Mouse (Mus musculus): ENCODE measurements around the gene Clcn5. TPM values are rescaled to one million over a fixed set of nuclear protein-coding genes. Genes with fewer than 3 reads are reported as not detected.

The Clcn5 gene
- polyA plus RNA-seq, 1 experiment from 2014 or later, result 23.2 TPM

DNA sequence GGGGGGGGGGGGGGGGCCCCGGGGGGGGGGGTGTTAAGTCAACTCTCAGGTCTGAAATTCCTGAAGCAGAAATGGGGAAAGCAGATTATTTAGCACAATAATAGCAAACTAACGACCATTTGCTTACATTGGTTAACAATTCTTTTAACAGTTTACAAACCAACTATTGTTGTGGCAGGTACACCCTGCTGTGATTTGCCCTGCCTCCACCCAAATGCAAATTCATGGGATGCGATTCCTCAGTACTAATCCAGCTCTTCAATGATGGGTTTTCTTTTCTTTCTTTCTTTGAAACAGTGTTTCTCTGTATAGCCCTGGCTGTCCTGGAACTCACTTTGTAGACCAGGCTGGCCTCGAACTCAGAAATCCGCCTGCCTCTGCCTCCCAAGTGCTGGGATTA lies 12.3 kb downstream of the Clcn5 start:
- H3K9ac ChIP-seq (ENCODE audit: low read length), result no peak overlapping the region
- ATAC-seq (ENCODE audit: insufficient number of reproducible peaks, low FRiP score, low TSS enrichment, low read depth) (no peak), DNase-seq (ENCODE audit: low spot score) (no peak)
- H3K4me1 ChIP-seq (ENCODE audit: control insufficient read depth, insufficient read depth, low read length), result no peaks in the 10 kb centered on the region
- H3K4me3 ChIP-seq (ENCODE audit: low read depth, low read length), result no peak overlapping the region
- H3K4me2 ChIP-seq (ENCODE audit: low read depth, severe bottlenecking), result no peak overlapping the region
- H3K27me3 ChIP-seq (ENCODE audit: control insufficient read depth, insufficient read depth, low read length), result no peaks in the 10 kb centered on the region
- 76% methylated on average over 4 of the region's 5 CpGs for WGBS
- H3K9me3 ChIP-seq (ENCODE audit: control insufficient read depth, low read length), result no peaks in the 10 kb centered on the region
- H3K27ac ChIP-seq (replicated peaks; ENCODE audit: low read depth, low read length), result no peak overlapping the region
- no peaks in the 10 kb centered on the region for H3K36me3 ChIP-seq (ENCODE audit: control insufficient read depth, insufficient read depth, low read length)

- WGBS, result 73% methylated on average over 2 of the region's 2 CpGs
- DNase-seq (ENCODE audit: low spot score) (no peak), ATAC-seq (ENCODE audit: insufficient number of reproducible peaks, low FRiP score, low TSS enrichment, low read depth) (no peak)
- Histone ChIP-seq H3K9ac (ENCODE audit: low read length) (no peak overlapping the region), H3K4me2 (ENCODE audit: low read depth, severe bottlenecking) (no peak overlapping the region), H3K27me3 (ENCODE audit: control insufficient read depth, insufficient read depth, low read length) (no peaks in the 10 kb centered on the region), H3K4me1 (ENCODE audit: control insufficient read depth, insufficient read depth, low read length) (no peaks in the 10 kb centered on the region), H3K36me3 (ENCODE audit: control insufficient read depth, insufficient read depth, low read length) (no peaks in the 10 kb centered on the region), H3K27ac (replicated peaks; ENCODE audit: low read depth, low read length) (no peak overlapping the region), H3K4me3 (ENCODE audit: low read depth, low read length) (no peak overlapping the region), H3K9me3 (ENCODE audit: control insufficient read depth, low read length) (no peaks in the 10 kb centered on the region)
Measured at GRCm38 (mm10) chrX:7292981-7293380, 26.2 kb downstream of the Clcn5 start.

GRCm38 (mm10) chrX:7292151-7292768 lies 26.9 kb downstream of the Clcn5 start:
- H3K27me3 ChIP-seq (ENCODE audit: control insufficient read depth, insufficient read depth, low read length), result no peaks in the 10 kb centered on the region
- H3K9me3 ChIP-seq (ENCODE audit: control insufficient read depth, low read length), result no peaks in the 10 kb centered on the region
- DNase-seq (ENCODE audit: low spot score) (no peak), ATAC-seq (ENCODE audit: insufficient number of reproducible peaks, low FRiP score, low TSS enrichment, low read depth) (no peak)
- H3K4me3 ChIP-seq (ENCODE audit: low read depth, low read length), result no peak overlapping the region
- no peaks in the 10 kb centered on the region for H3K36me3 ChIP-seq (ENCODE audit: control insufficient read depth, insufficient read depth, low read length)
- H3K4me1 ChIP-seq (ENCODE audit: control insufficient read depth, insufficient read depth, low read length), result no peaks in the 10 kb centered on the region
- no peak overlapping the region for H3K4me2 ChIP-seq (ENCODE audit: low read depth, severe bottlenecking)
- H3K27ac ChIP-seq (replicated peaks; ENCODE audit: low read depth, low read length), result no peak overlapping the region
- H3K9ac ChIP-seq (ENCODE audit: low read length), result no peak overlapping the region
- 91% methylated on average over 8 of the region's 8 CpGs for WGBS

GRCm38 (mm10) chrX:7288976-7289375 lies 30.2 kb downstream of the Clcn5 start:
- 20% methylated on average over 2 of the region's 2 CpGs for WGBS
- Histone ChIP-seq H3K9me3 (ENCODE audit: control insufficient read depth, low read length) (no peaks in the 10 kb centered on the region), H3K4me1 (ENCODE audit: control insufficient read depth, insufficient read depth, low read length) (no peaks in the 10 kb centered on the region), H3K4me2 (ENCODE audit: low read depth, severe bottlenecking) (no peak overlapping the region), H3K4me3 (ENCODE audit: low read depth, low read length) (no peak overlapping the region), H3K27ac (replicated peaks; ENCODE audit: low read depth, low read length) (no peak overlapping the region), H3K9ac (ENCODE audit: low read length) (no peak overlapping the region), H3K36me3 (ENCODE audit: control insufficient read depth, insufficient read depth, low read length) (no peaks in the 10 kb centered on the region), H3K27me3 (ENCODE audit: control insufficient read depth, insufficient read depth, low read length) (no peaks in the 10 kb centered on the region)
- ATAC-seq (ENCODE audit: insufficient number of reproducible peaks, low FRiP score, low TSS enrichment, low read depth) (no peak), DNase-seq (ENCODE audit: low spot score) (no peak)

- no peaks in the 10 kb centered on the region for H3K27me3 ChIP-seq (ENCODE audit: control insufficient read depth, insufficient read depth, low read length)
- DNase-seq (ENCODE audit: low spot score) (no peak), ATAC-seq (ENCODE audit: insufficient number of reproducible peaks, low FRiP score, low TSS enrichment, low read depth) (no peak)
- H3K4me1 ChIP-seq (ENCODE audit: control insufficient read depth, insufficient read depth, low read length), result no peaks in the 10 kb centered on the region
- no peak overlapping the region for H3K9ac ChIP-seq (ENCODE audit: low read length)
- 88% methylated on average over 2 of the region's 2 CpGs for WGBS
- H3K4me2 ChIP-seq (ENCODE audit: low read depth, severe bottlenecking), result no peak overlapping the region
- H3K4me3 ChIP-seq (ENCODE audit: low read depth, low read length), result no peak overlapping the region
- no peak overlapping the region for H3K27ac ChIP-seq (replicated peaks; ENCODE audit: low read depth, low read length)
- no peaks in the 10 kb centered on the region for H3K9me3 ChIP-seq (ENCODE audit: control insufficient read depth, low read length)
- no peaks in the 10 kb centered on the region for H3K36me3 ChIP-seq (ENCODE audit: control insufficient read depth, insufficient read depth, low read length)
Measured at GRCm38 (mm10) chrX:7287051-7287734, 32.0 kb downstream of the Clcn5 start.

DNA sequence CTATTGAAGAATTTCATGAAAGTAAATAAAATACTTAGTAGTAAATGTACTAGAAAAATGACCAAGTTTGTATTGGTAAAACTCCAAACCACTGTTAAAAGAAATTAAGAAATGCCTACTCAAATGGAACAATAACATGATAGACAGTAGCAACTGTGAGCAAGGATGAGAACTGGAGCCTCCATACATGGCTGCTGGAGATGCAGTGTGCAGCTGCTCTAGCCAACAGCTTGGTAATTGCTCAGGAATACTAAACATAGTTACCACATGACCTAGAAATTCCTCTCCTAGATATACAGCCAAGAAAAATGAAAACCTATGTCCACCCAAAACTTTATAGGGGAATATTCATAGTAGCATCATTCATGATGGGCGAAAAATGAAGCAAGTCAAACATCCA lies 36.5 kb downstream of the Clcn5 start:
- ATAC-seq (ENCODE audit: insufficient number of reproducible peaks, low FRiP score, low TSS enrichment, low read depth), result no peak
- DNase-seq (ENCODE audit: low spot score), result no peak
- Histone ChIP-seq H3K36me3 (ENCODE audit: control insufficient read depth, insufficient read depth, low read length) (no peaks in the 10 kb centered on the region), H3K4me3 (ENCODE audit: low read depth, low read length) (no peak overlapping the region), H3K9ac (ENCODE audit: low read length) (no peak overlapping the region), H3K4me1 (ENCODE audit: control insufficient read depth, insufficient read depth, low read length) (no peaks in the 10 kb centered on the region), H3K9me3 (ENCODE audit: control insufficient read depth, low read length) (no peaks in the 10 kb centered on the region), H3K27ac (replicated peaks; ENCODE audit: low read depth, low read length) (no peak overlapping the region), H3K4me2 (ENCODE audit: low read depth, severe bottlenecking) (no peak overlapping the region), H3K27me3 (ENCODE audit: control insufficient read depth, insufficient read depth, low read length) (no peaks in the 10 kb centered on the region)
- 77% methylated on average over 1 of the region's 1 CpGs for WGBS

DNA sequence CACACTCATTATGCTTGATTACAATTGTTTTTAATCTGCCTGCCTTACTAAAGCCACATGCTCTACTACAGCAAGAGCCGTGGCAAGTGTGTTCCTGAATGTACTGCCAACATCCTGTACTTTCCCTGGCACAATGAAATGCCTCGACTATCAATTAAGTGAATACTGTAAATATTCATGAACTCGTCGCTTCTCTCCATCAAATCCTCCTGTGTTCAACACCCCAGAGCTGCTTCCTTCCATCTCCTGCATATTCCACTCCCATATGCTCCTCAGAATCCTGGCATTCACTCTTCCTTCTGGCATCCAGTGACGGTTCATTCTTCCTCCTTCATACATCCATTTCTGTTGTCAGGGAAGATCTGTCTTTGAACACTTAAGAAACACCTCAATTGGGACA lies 39.4 kb downstream of the Clcn5 start:
- Histone ChIP-seq H3K9ac (ENCODE audit: low read length) (no peak overlapping the region), H3K27ac (replicated peaks; ENCODE audit: low read depth, low read length) (no peak overlapping the region), H3K4me1 (ENCODE audit: control insufficient read depth, insufficient read depth, low read length) (no peaks in the 10 kb centered on the region), H3K27me3 (ENCODE audit: control insufficient read depth, insufficient read depth, low read length) (no peaks in the 10 kb centered on the region), H3K4me3 (ENCODE audit: low read depth, low read length) (no peak overlapping the region), H3K36me3 (ENCODE audit: control insufficient read depth, insufficient read depth, low read length) (no peaks in the 10 kb centered on the region), H3K4me2 (ENCODE audit: low read depth, severe bottlenecking) (no peak overlapping the region), H3K9me3 (ENCODE audit: control insufficient read depth, low read length) (no peaks in the 10 kb centered on the region)
- no peak for DNase-seq (ENCODE audit: low spot score)
- no peak for ATAC-seq (ENCODE audit: insufficient number of reproducible peaks, low FRiP score, low TSS enrichment, low read depth)
- 84% methylated on average over 5 of the region's 5 CpGs for WGBS

DNA sequence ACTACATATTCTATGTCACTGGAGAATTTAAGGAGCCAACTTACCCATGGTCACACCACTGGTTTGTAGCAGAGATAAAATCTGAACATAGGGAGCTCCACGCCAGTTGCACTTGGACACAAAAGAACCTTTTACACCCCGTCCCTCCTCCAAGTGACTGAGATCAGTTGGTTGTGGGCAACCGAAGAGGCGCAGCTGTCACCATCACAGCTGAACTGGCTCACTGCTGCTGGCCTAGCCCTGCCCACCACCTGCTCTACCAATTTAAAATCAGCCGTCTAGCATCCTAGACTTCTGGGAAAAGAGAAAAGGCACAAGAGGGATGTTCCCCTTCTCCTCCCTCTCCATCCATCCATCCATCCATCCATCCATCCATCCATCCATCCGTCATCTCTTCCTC lies 42.6 kb downstream of the Clcn5 start:
- Histone ChIP-seq H3K4me2 (ENCODE audit: low read depth, severe bottlenecking) (no peak overlapping the region), H3K4me1 (ENCODE audit: control insufficient read depth, insufficient read depth, low read length) (no peaks in the 10 kb centered on the region), H3K27ac (replicated peaks; ENCODE audit: low read depth, low read length) (no peak overlapping the region), H3K4me3 (ENCODE audit: low read depth, low read length) (no peak overlapping the region), H3K9ac (ENCODE audit: low read length) (no peak overlapping the region), H3K36me3 (ENCODE audit: control insufficient read depth, insufficient read depth, low read length) (no peaks in the 10 kb centered on the region), H3K9me3 (ENCODE audit: control insufficient read depth, low read length) (no peaks in the 10 kb centered on the region), H3K27me3 (ENCODE audit: control insufficient read depth, insufficient read depth, low read length) (no peaks in the 10 kb centered on the region)
- no peak for DNase-seq (ENCODE audit: low spot score)
- WGBS, result 89% methylated on average over 6 of the region's 6 CpGs
- ATAC-seq (ENCODE audit: insufficient number of reproducible peaks, low FRiP score, low TSS enrichment, low read depth), result no peak

GRCm38 (mm10) chrX:7261149-7261548 lies 58.0 kb downstream of the Clcn5 start:
- Histone ChIP-seq H3K9me3 (ENCODE audit: control insufficient read depth, low read length) (no peaks in the 10 kb centered on the region), H3K9ac (ENCODE audit: low read length) (no peak overlapping the region), H3K4me3 (ENCODE audit: low read depth, low read length) (no peak overlapping the region), H3K27ac (replicated peaks; ENCODE audit: low read depth, low read length) (no peak overlapping the region; the same call in 1 of the 2 replicates), H3K4me1 (ENCODE audit: control insufficient read depth, insufficient read depth, low read length) (no peaks in the 10 kb centered on the region), H3K4me2 (ENCODE audit: low read depth, severe bottlenecking) (no peak overlapping the region), H3K36me3 (ENCODE audit: control insufficient read depth, insufficient read depth, low read length) (no peaks in the 10 kb centered on the region), H3K27me3 (ENCODE audit: control insufficient read depth, insufficient read depth, low read length) (no peaks in the 10 kb centered on the region)
- DNase-seq (ENCODE audit: low spot score), result no peak
- 88% methylated on average over 5 of the region's 5 CpGs for WGBS
- no peak for ATAC-seq (ENCODE audit: insufficient number of reproducible peaks, low FRiP score, low TSS enrichment, low read depth)

All from limb, embryonic 11.5 days (tissue).